Mouse (Mus musculus) ES-Bruce4 (cell line): ENCODE results near the gene Gm49601.

Experiments used
- CTCF ChIP-seq: IDR thresholded peaks from one replicate; pipeline ENCODE4 v1.8.1; 2011; ENCODE audit warnings: low read depth, low read length
- EP300 ChIP-seq: IDR thresholded peaks from 2 replicates; pipeline ENCODE4 v1.6.1; 2011; ENCODE audit warnings: low read depth, low read length; ENCODE audit not compliant: insufficient read depth

- no peak for TF ChIP-seq CTCF
- TF ChIP-seq EP300 = no peak
These were observed 30.0 kb downstream of the Gm49601 start for GRCm38 (mm10) chr16:18596255-18596654.
